Mouse (Mus musculus): Measurements from ENCODE around the gene Znhit6.

- TF ChIP-seq GATA1 (IDR thresholded peaks at IDR 0.05; ENCODE audit: low read length) (no peak), TAL1 (IDR thresholded peaks at IDR 0.05; ENCODE audit: low read length) (no peak)
These were observed 871 bp downstream of the Znhit6 start for GRCm38 (mm10) chr3:145576876-145577275.
